Mouse (Mus musculus): ENCODE data around the gene Tyw5.

- TF ChIP-seq CTCF (IDR thresholded peaks at IDR 0.05; ENCODE audit: insufficient read depth, low read length): no peak
- TF ChIP-seq POLR2A (IDR thresholded peaks at IDR 0.05; ENCODE audit: borderline replicate concordance, extremely low read depth, low read depth, low read length): no peak
Observed at GRCm38 (mm10) chr1:57347487-57347886, 59.4 kb downstream of the Tyw5 start.

Data from lung, adult 2 months (tissue).